Mouse (Mus musculus): ENCODE measurements around the gene Mpz.

DNA sequence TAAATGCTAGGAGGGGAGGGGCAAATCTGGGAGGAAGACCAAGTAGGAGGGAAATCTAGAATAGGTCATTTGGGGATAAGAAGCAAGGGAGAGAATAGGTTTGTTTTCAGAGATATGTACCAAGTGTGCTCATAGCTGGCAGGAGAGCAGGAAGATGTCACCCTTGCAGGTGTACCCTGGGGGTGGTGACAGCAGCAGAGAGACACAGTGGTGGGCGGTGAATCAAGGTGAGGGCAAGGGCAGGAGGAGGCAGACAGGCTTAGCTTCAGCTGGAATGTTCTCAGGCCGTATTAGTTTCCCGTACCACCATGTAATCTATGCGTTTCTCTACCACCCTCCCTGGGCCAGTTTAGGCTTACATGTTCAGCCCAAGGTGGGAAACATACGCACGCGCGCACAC is 22.3 kb downstream of the Mpz start:
- no peak for TF ChIP-seq CTCF (IDR thresholded peaks at IDR 0.05; ENCODE audit: low read depth, low read length)
- TF ChIP-seq GATA2 (IDR thresholded peaks at IDR 0.05; ENCODE audit: borderline replicate concordance, low read depth, low read length): no peak
- TF ChIP-seq GATA1 (IDR thresholded peaks at IDR 0.05; ENCODE audit: borderline replicate concordance, low read length): no peak
- no peak for TF ChIP-seq TAL1 (conservative IDR thresholded peaks at IDR 0.05; ENCODE audit: low read depth, low read length)
- TF ChIP-seq POLR2AphosphoS5 (IDR thresholded peaks at IDR 0.05; ENCODE audit: insufficient replicate concordance, low read depth, low read length): no peak

Measured in G1E (cell line).